Mouse (Mus musculus): ENCODE measurements around the gene Stac. TPM values are rescaled to one million over a fixed set of nuclear protein-coding genes. Genes with fewer than 3 reads are reported as not detected.

Gene Stac
- total and polyA plus RNA-seq, 3 experiments, result 0.16 to 0.64 (median 0.43) TPM

DNA sequence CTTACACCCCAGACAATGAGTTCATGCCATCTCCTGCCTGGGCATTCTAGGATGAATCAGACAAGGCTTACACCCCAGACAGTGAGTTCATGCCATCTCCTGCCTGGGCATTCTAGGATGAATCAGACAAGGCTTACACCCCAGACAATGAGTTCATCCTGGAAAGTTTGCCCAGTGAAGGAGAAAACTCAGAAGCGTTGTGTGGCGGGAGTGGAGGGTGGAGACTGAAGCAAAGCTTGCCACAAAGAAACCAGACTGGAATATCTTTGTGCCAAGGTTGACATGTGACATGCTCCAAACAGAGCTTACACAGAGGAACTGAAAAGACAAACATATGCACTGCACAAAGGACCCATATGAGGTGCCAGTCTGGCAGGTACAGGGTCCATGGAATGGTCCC, 102.6 kb downstream of the Stac start:
- H3K4me1 ChIP-seq (ENCODE audit: control insufficient read depth, insufficient read depth, low read length), result no peaks in the 10 kb centered on the region
- no peaks in the 10 kb centered on the region for H3K79me2 ChIP-seq (replicated peaks; ENCODE audit: control insufficient read depth, insufficient read depth, low read length)
- DNase-seq, result no peak

GRCm38 (mm10) chr9:111578784-111579183, 111.4 kb downstream of the Stac start:
- 83% methylated on average over 9 of the region's 9 CpGs for WGBS

More for the DNA sequence above, 102.6 kb downstream of the Stac start:
- intact Hi-C loops (cut with DNase I), result no loop called here
- Histone ChIP-seq H3K27me3 (ENCODE audit: control insufficient read depth, insufficient read depth, low read length) (no peaks in the 10 kb centered on the region), H3K36me3 (ENCODE audit: control insufficient read depth, insufficient read depth, low read length) (no peaks in the 10 kb centered on the region), H3K27ac (no peak overlapping the region), H3K9ac (ENCODE audit: low read depth, low read length) (no peak overlapping the region), H3K4me3 (no peak overlapping the region)
- TF ChIP-seq CTCF (IDR thresholded peaks at IDR 0.05) (no peak), POLR2A (IDR thresholded peaks at IDR 0.05; ENCODE audit: insufficient read depth, low read depth, low read length) (no peak), EP300 (IDR thresholded peaks at IDR 0.05; ENCODE audit: insufficient read depth, low read depth, low read length) (no peak)
- 85% methylated on average over 2 of the region's 2 CpGs for WGBS

GRCm38 (mm10) chr9:111577453-111577852, 112.7 kb downstream of the Stac start:
- DNase-seq, result no peak
- Histone ChIP-seq H3K79me2 (replicated peaks; ENCODE audit: control insufficient read depth, insufficient read depth, low read length) (no peaks in the 10 kb centered on the region), H3K27me3 (ENCODE audit: control insufficient read depth, insufficient read depth, low read length) (no peaks in the 10 kb centered on the region), H3K4me1 (ENCODE audit: control insufficient read depth, insufficient read depth, low read length) (no peaks in the 10 kb centered on the region), H3K4me3 (no peak overlapping the region), H3K36me3 (ENCODE audit: control insufficient read depth, insufficient read depth, low read length) (no peaks in the 10 kb centered on the region), H3K9ac (ENCODE audit: low read depth, low read length) (no peak overlapping the region), H3K27ac (no peak overlapping the region)
- intact Hi-C loops (cut with DNase I), result no loop called here
- WGBS, result 57% methylated on average over 6 of the region's 6 CpGs
- TF ChIP-seq CTCF (IDR thresholded peaks at IDR 0.05) (no peak), EP300 (IDR thresholded peaks at IDR 0.05; ENCODE audit: insufficient read depth, low read depth, low read length) (no peak), POLR2A (IDR thresholded peaks at IDR 0.05; ENCODE audit: insufficient read depth, low read depth, low read length) (no peak)

More at GRCm38 (mm10) chr9:111578784-111579183, 111.4 kb downstream of the Stac start:
- intact Hi-C loops (cut with DNase I), result no loop called here
- H3K4me1 ChIP-seq (ENCODE audit: control insufficient read depth, insufficient read depth, low read length), result no peaks in the 10 kb centered on the region
- H3K4me3 ChIP-seq, result no peak overlapping the region
- H3K9ac ChIP-seq (ENCODE audit: low read depth, low read length), result no peak overlapping the region
- DNase-seq, result no peak
- TF ChIP-seq CTCF (IDR thresholded peaks at IDR 0.05) (no peak), EP300 (IDR thresholded peaks at IDR 0.05; ENCODE audit: insufficient read depth, low read depth, low read length) (no peak), POLR2A (IDR thresholded peaks at IDR 0.05; ENCODE audit: insufficient read depth, low read depth, low read length) (no peak)
- H3K79me2 ChIP-seq (replicated peaks; ENCODE audit: control insufficient read depth, insufficient read depth, low read length), result no peaks in the 10 kb centered on the region
- H3K36me3 ChIP-seq (ENCODE audit: control insufficient read depth, insufficient read depth, low read length), result no peaks in the 10 kb centered on the region
- H3K27me3 ChIP-seq (ENCODE audit: control insufficient read depth, insufficient read depth, low read length), result no peaks in the 10 kb centered on the region
- no peak overlapping the region for H3K27ac ChIP-seq

DNA sequence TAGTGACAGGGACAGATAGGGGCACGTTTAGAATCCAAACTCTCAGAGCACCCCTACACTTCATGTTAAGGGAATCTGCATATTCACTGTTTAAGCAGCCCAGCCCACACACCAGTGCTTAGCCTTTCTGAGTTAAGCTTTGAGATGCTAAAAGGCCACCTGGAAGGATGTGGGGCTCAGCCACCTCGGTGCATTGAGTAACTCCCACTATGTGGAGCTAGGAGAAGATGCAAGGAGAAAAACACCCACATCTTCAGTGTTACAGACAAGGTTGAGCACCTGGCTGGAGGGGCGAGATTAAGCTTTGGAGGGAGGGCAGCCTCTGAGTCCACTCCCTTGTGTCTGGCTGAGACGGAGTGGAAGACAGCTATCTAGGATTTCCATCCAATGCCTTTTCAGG, 114.3 kb downstream of the Stac start:
- H3K27ac ChIP-seq, result no peak overlapping the region
- H3K9ac ChIP-seq (ENCODE audit: low read depth, low read length), result no peak overlapping the region
- H3K4me3 ChIP-seq, result no peak overlapping the region
- H3K4me1 ChIP-seq (ENCODE audit: control insufficient read depth, insufficient read depth, low read length), result no peaks in the 10 kb centered on the region
- H3K27me3 ChIP-seq (ENCODE audit: control insufficient read depth, insufficient read depth, low read length), result no peaks in the 10 kb centered on the region
- intact Hi-C loops (cut with DNase I), result no loop called here
- H3K36me3 ChIP-seq (ENCODE audit: control insufficient read depth, insufficient read depth, low read length), result no peaks in the 10 kb centered on the region
- DNase-seq, result no peak
- TF ChIP-seq EP300 (IDR thresholded peaks at IDR 0.05; ENCODE audit: insufficient read depth, low read depth, low read length), result no peak
- no peak for TF ChIP-seq POLR2A (IDR thresholded peaks at IDR 0.05; ENCODE audit: insufficient read depth, low read depth, low read length)
- no peak for TF ChIP-seq CTCF (IDR thresholded peaks at IDR 0.05)
- 60% methylated on average over 4 of the region's 4 CpGs for WGBS
- H3K79me2 ChIP-seq (replicated peaks; ENCODE audit: control insufficient read depth, insufficient read depth, low read length), result no peaks in the 10 kb centered on the region

DNA sequence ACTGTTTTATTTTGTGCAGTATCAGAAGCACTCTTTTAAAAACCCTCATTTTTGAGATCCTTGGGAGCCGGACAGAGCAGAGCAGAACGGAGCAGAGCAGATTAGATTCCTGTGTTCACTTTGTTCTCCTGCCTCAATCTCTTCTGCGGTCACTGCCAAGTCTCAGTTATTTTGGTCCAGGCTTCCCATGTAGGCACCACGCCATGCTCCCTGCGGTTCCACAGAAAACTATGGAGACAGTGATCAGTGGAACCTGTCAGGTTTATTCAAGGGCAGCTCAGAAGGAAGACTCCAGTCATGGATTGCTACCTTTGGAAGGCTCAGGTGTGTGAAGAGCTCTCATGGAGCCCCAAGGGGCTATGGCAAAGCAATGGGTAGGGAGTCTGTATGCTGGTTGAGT, 116.3 kb downstream of the Stac start:
- TF ChIP-seq CTCF (IDR thresholded peaks at IDR 0.05), result no peak
- no peak for TF ChIP-seq EP300 (IDR thresholded peaks at IDR 0.05; ENCODE audit: insufficient read depth, low read depth, low read length)
- no peak for TF ChIP-seq POLR2A (IDR thresholded peaks at IDR 0.05; ENCODE audit: insufficient read depth, low read depth, low read length)
- no peaks in the 10 kb centered on the region for H3K27me3 ChIP-seq (ENCODE audit: control insufficient read depth, insufficient read depth, low read length)
- H3K36me3 ChIP-seq (ENCODE audit: control insufficient read depth, insufficient read depth, low read length), result no peaks in the 10 kb centered on the region
- intact Hi-C loops (cut with DNase I), result loop anchor here (5.0 kb wide), 1 partner anchor 343 kb away; no protein-coding TSS in a partner anchor
- whole genome bisulfite sequencing, result 39% methylated on average over 5 of the region's 5 CpGs
- no peak overlapping the region for H3K9ac ChIP-seq (ENCODE audit: low read depth, low read length)
- H3K27ac ChIP-seq, result no peak overlapping the region
- H3K79me2 ChIP-seq (replicated peaks; ENCODE audit: control insufficient read depth, insufficient read depth, low read length), result no peaks in the 10 kb centered on the region
- peak; percentile 25 to 33 for DNase-seq
- no peaks in the 10 kb centered on the region for H3K4me1 ChIP-seq (ENCODE audit: control insufficient read depth, insufficient read depth, low read length)
- H3K4me3 ChIP-seq, result no peak overlapping the region

- no peak for DNase-seq
- Histone ChIP-seq H3K4me3 (no peak overlapping the region), H3K9ac (ENCODE audit: low read depth, low read length) (no peak overlapping the region), H3K27me3 (ENCODE audit: control insufficient read depth, insufficient read depth, low read length) (no peaks in the 10 kb centered on the region), H3K79me2 (replicated peaks; ENCODE audit: control insufficient read depth, insufficient read depth, low read length) (no peaks in the 10 kb centered on the region), H3K36me3 (ENCODE audit: control insufficient read depth, insufficient read depth, low read length) (no peaks in the 10 kb centered on the region), H3K27ac (no peak overlapping the region), H3K4me1 (ENCODE audit: control insufficient read depth, insufficient read depth, low read length) (no peaks in the 10 kb centered on the region)
- TF ChIP-seq POLR2A (IDR thresholded peaks at IDR 0.05; ENCODE audit: insufficient read depth, low read depth, low read length), result no peak
- TF ChIP-seq CTCF (IDR thresholded peaks at IDR 0.05), result peak; percentile 38
- TF ChIP-seq EP300 (IDR thresholded peaks at IDR 0.05; ENCODE audit: insufficient read depth, low read depth, low read length), result no peak
- intact Hi-C loops (cut with DNase I), result loop anchor here (5.0 kb wide), 1 partner anchor 346 kb away; no protein-coding TSS in a partner anchor
- 57% methylated on average over 5 of the region's 5 CpGs for WGBS
These were observed 118.5 kb downstream of the Stac start for GRCm38 (mm10) chr9:111571619-111572018.
